Mouse (Mus musculus) liver, embryonic 14.5 days (tissue): ENCODE results near the gene Grip2.

Experiments used
- CTCF ChIP-seq: IDR thresholded peaks from 2 replicates; pipeline ENCODE4 v1.5.1; 2016; ENCODE audit warnings: antibody characterized with exemption, low read depth, control low read depth
- EP300 ChIP-seq: IDR thresholded peaks from 2 replicates; pipeline ENCODE4 v1.6.1; 2016; ENCODE audit warnings: antibody characterized with exemption, low read depth

DNA sequence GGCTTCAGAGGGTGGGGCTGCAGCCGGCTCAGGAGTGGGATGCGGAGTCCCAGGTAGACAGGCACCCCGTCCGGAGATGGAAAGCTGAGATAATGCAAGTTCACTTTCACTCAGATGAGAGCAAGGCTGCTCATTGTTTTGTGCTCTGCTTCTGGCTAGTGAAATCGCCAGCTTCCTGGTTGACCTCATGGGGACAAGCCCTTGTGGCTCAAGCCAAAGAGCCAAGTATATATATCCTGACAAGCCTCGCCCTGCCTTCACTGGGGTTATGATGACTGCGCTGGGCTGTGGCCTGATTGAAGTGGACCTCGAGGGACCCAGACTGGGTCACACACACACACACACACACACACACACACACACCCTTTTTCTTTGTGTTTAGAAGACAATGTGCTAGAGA lies 112.0 kb downstream of the Grip2 start:
- no peak for TF ChIP-seq CTCF
- TF ChIP-seq EP300, result no peak
